Mouse (Mus musculus) heart, adult 2 months (tissue): ENCODE results near the gene Methig1.

Experiments used
- CTCF ChIP-seq: fragments of 200-600 bp; IDR thresholded peaks from 2 replicates; pipeline ENCODE4 v1.8.1; 2022; ENCODE audit warnings: antibody characterized with exemption, mild to moderate bottlenecking, moderate library complexity
- EP300 ChIP-seq: fragments of 200-500 bp; IDR thresholded peaks from 2 replicates; pipeline ENCODE4 v1.6.1; 2011; ENCODE audit warnings: low read depth, low read length, control low read depth; ENCODE audit not compliant: insufficient read depth
- POLR2A ChIP-seq: fragments of 200-500 bp; IDR thresholded peaks from 2 replicates; pipeline ENCODE4 v1.6.1; 2011; ENCODE audit warnings: mild to moderate bottlenecking, low read depth, low read length, control low read depth; ENCODE audit not compliant: insufficient read depth

- no peak for TF ChIP-seq CTCF
- TF ChIP-seq POLR2A: no peak
- TF ChIP-seq EP300: no peak
These were observed 62.7 kb downstream of the Methig1 start for GRCm38 (mm10) chr15:100415684-100416083.
